Mouse (Mus musculus) liver, embryonic 16.5 days (tissue): ENCODE measurements around the gene Tmprss11b. TPM values are rescaled to one million over a fixed set of nuclear protein-coding genes. Genes with fewer than 3 reads are reported as not detected.
"Not testable (repeated sequence)": the region's sequence is repeated elsewhere in the genome, so short reads cannot be mapped to it uniquely, and the experiment has no call there.

Experiments
- ATAC-seq: fragments of 200-750 bp; cut with Nextera tagmentation; 2 replicates; pipeline ENCODE4 v1.8.0; 2017; ENCODE audit warnings: low read depth, mild to moderate bottlenecking, moderate number of reproducible peaks, moderate library complexity
- H3K27ac ChIP-seq: fragments of 300-500 bp; sonication (generic); 2 replicates; pipeline ENCODE4 v1.5.1; 2014; ENCODE audit warnings: mild to moderate bottlenecking, low read length
- H3K27me3 ChIP-seq: fragments of 300-500 bp; sonication (generic); 2 replicates; pipeline ENCODE4 v1.6.1; 2014; ENCODE audit warnings: low read depth, low read length, mixed read lengths; ENCODE audit not compliant: control insufficient read depth, insufficient read depth
- H3K36me3 ChIP-seq: fragments of 300-500 bp; sonication (generic); 2 replicates; pipeline ENCODE4 v1.6.1; 2014; ENCODE audit warnings: mild to moderate bottlenecking; ENCODE audit not compliant: control insufficient read depth, insufficient read depth
- H3K4me1 ChIP-seq: fragments of 300-500 bp; sonication (generic); 2 replicates; pipeline ENCODE4 v1.6.1; 2014; ENCODE audit warnings: low read depth, low read length, mixed read lengths; ENCODE audit not compliant: control insufficient read depth
- H3K4me2 ChIP-seq: fragments of 300-500 bp; sonication (generic); 2 replicates; pipeline ENCODE4 v1.6.1; 2014; ENCODE audit warnings: low read depth, low read length, mixed read lengths
- H3K4me3 ChIP-seq: fragments of 300-500 bp; sonication (generic); 2 replicates; pipeline ENCODE4 v1.5.1; 2014; ENCODE audit warnings: low read depth, mild to moderate bottlenecking, low read length
- H3K9ac ChIP-seq: fragments of 300-500 bp; sonication (generic); 2 replicates; pipeline ENCODE4 v1.6.1; 2014; ENCODE audit warnings: low read depth, low read length
- H3K9me3 ChIP-seq: fragments of 300-500 bp; sonication (generic); replicated peaks from 2 replicates; pipeline ENCODE4 v1.6.1; 2016; ENCODE audit warnings: low read length; ENCODE audit not compliant: control insufficient read depth
- WGBS: fragments of 180-500 bp; shearing (Covaris S2); extraction: QIAGEN DNeasy Blood & Tissue Kit; methylation state at CpG from one replicate; pipeline ENCODE4 v1.1.7; 2014; ENCODE audit not compliant: insufficient replicate concordance; 5-methylcytosine and 5-hydroxymethylcytosine counted together
- polyA plus RNA-seq: library from polyadenylated mRNA; unstranded; fragments of >200 nt; fragmentation: Nextera tagmentation; extraction: Ambion mirVana; gene quantifications from 2 replicates; pipeline ENCODE4 v1.2.1, GENCODE M21; 2015

Gene Tmprss11b
- not detected in 2 replicates for polyA plus RNA-seq

DNA sequence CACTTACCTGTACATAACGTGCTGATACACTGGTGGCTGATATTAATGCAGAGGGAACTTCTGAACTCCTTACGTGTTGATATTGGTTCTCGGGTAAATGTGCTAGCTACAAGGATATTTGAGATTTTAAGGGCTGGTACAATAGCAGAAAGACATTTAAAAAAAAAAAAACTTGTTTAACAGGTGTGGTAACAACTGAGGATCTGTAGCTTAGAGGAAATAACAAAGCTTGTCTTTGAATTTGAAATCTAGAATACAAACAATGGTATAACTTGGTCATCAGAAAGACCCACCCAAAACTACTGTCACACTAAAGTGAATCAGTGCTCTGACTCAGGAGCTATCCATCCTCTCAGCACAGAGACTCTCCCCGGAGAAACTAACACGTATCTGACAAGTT is at the start of gene Tmprss11b:
TSS of gene Tmprss11b (minus strand) at position 101 of the 400 bp plus-strand sequence.
- 52% methylated on average over 5 of the region's 5 CpGs for whole genome bisulfite sequencing

DNA sequence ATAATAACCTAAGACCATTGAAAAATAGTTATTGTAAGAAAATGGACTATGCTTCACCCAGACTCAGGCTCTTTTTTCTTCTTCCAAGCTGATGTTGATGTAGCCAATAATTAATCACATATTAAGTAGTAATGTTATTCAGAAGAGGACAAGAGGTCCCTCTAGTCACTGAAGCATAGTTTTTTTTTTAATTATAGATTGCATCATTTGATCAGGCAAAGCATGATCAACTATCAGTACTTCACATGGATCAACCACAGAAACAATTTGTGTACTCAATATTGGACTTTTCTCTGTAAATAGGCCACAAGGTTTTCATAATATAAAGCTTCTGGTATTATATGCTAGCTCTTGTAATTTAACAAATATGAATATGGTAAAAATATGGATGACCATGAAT is 48.9 kb upstream of the Tmprss11b start:
- no peak overlapping the region for H3K27ac ChIP-seq
- no peak overlapping the region for H3K4me3 ChIP-seq
- H3K27me3 ChIP-seq, result no peaks in the 10 kb centered on the region
- H3K9me3 ChIP-seq, result no peaks in the 10 kb centered on the region
- no peak overlapping the region for H3K4me2 ChIP-seq
- no peak for ATAC-seq
- no peak overlapping the region for H3K9ac ChIP-seq
- H3K36me3 ChIP-seq, result no peaks in the 10 kb centered on the region
- no peaks in the 10 kb centered on the region for H3K4me1 ChIP-seq

More for the DNA sequence above, at the start of gene Tmprss11b:
- Histone ChIP-seq H3K27me3 (no peaks in the 10 kb centered on the region), H3K9ac (no peak within 1 kb of the TSS), H3K4me1 (no peaks in the 10 kb centered on the region), H3K27ac (no peak within 1 kb of the TSS), H3K9me3 (no peaks in the 10 kb centered on the region), H3K36me3 (no peaks in the 10 kb centered on the region), H3K4me2 (no peak within 1 kb of the TSS), H3K4me3 (no peak within 1 kb of the TSS)
- no peak for ATAC-seq

DNA sequence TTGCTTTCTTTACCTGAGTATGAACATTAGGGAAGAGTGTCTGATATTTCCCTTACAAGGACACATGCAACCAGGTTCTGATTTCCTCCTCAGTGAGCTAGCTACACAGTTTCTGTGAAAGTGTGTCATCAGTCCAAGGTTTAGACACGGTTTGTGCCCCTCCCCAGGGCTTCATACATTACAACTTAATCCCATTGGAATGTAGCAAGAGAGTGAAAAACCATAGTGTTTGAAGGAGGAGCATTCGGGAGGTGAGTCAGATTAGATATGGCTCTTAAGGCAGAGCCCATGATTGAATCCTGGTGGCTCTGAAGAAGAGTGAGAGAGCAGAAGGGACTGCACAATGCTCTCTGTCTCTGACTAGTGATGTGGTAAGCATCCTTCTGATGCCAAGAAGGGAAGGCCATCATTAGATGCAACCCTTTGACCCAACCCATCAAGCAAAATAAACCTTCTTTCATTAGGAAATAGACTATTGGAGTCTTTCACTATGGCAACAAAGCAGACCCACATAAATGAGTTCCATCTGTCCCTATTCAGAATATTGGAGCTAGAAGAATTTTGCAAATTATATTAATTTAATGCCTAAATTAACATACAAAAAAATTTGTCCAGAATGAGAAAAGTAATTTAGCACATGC is 46.8 kb upstream of the Tmprss11b start:
- Histone ChIP-seq H3K36me3 (no peaks in the 10 kb centered on the region), H3K9ac (no peak overlapping the region), H3K27ac (no peak overlapping the region), H3K4me1 (no peaks in the 10 kb centered on the region), H3K4me3 (no peak overlapping the region), H3K4me2 (no peak overlapping the region), H3K27me3 (no peaks in the 10 kb centered on the region), H3K9me3 (no peaks in the 10 kb centered on the region)
- no peak for ATAC-seq
- WGBS, result 41% methylated on average over 2 of the region's 2 CpGs

DNA sequence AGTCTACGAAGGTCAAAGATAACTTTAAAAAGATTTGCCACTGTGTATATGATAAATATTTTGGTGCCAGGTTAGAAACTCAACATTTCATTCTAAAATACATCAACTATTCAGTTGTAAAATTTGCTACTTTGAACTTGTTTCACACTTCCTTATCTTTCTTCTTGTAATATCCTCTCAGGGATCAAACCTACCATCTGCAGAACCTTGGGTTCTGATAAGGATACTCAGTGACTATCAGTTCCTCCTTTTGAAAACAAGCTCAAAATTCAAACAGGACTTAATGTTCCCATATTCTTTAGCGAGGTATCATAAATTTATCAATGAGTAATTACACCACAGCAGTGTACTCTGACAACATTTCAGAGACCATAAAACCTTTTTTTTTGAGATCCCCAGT is 38.8 kb upstream of the Tmprss11b start:
- Histone ChIP-seq H3K4me3 (no peak overlapping the region), H3K36me3 (no peaks in the 10 kb centered on the region), H3K27ac (no peak overlapping the region), H3K4me1 (no peaks in the 10 kb centered on the region), H3K9ac (no peak overlapping the region), H3K27me3 (no peaks in the 10 kb centered on the region), H3K9me3 (no peaks in the 10 kb centered on the region), H3K4me2 (no peak overlapping the region)
- no peak for ATAC-seq
- 33% methylated on average over 2 of the region's 2 CpGs for WGBS

DNA sequence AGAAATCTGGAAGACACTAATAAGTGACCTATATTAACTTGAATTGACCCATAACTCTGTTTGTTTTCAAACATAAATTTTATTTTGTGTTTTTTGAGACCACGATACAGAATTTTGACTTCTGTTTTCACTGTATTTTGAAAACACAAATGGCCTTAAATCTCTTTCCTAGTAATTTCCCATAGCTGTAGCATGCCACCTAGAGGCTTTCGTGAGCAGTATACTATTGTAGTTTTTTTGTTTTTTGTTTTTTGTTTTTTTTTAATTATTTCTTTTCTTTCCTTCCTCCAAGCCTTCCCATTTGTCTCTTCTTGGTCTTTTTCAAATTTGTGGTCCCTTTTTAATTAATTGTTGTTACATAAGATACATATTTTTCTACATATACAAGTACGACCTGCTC is 28.8 kb upstream of the Tmprss11b start:
- H3K4me2 ChIP-seq, result no peak overlapping the region
- no peak overlapping the region for H3K27ac ChIP-seq
- H3K9me3 ChIP-seq, result no peaks in the 10 kb centered on the region
- no peaks in the 10 kb centered on the region for H3K4me1 ChIP-seq
- ATAC-seq, result no peak
- H3K36me3 ChIP-seq, result no peaks in the 10 kb centered on the region
- 51% methylated on average over 3 of the region's 3 CpGs for WGBS
- H3K9ac ChIP-seq, result no peak overlapping the region
- H3K27me3 ChIP-seq, result no peaks in the 10 kb centered on the region
- H3K4me3 ChIP-seq, result no peak overlapping the region

DNA sequence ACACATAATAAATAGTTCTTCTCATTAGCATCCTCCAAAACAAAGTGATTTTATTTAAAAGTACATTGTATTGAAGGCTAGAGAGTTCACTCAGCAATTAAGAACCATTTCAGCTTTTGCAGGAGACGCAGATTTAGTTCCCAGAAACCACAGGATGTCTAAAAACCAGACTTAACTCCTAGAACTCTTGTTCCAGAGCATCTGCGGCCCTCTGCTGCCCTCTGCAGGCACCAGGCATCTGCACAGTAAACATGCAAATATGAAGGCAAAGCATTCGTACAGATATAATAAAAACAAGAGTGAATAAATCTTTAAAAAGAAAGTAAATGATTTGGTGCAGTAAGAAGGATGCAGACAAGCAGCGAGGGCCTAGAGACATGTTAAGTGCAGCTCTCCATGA is 8.5 kb upstream of the Tmprss11b start:
- Histone ChIP-seq H3K4me1 (no peaks in the 10 kb centered on the region), H3K4me2 (no peak overlapping the region), H3K9me3 (no peaks in the 10 kb centered on the region), H3K27me3 (no peaks in the 10 kb centered on the region), H3K9ac (no peak overlapping the region), H3K4me3 (no peak overlapping the region), H3K27ac (no peak overlapping the region), H3K36me3 (no peaks in the 10 kb centered on the region)
- no peak for ATAC-seq
- WGBS, result 34% methylated on average over 4 of the region's 4 CpGs

DNA sequence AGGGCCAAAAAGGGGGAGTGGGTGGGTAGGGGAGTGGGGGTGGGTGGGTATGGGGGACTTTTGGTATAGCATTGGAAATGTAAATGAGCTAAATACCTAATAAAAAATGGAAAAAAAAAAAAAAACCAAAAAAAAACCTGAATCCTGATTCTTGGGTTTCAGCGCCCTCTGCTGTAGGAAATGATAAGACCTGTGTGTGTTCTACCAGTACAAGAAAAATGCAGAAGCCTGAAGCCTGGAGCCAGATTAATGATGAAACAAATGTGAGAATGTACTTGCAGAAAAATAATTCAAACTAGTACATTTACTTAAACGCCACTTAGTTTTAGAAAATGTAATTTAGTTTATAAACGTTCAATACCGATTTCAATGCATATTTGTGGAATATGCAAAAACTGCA is 27.0 kb downstream of the Tmprss11b start:
- not testable (repeated sequence) for H3K36me3 ChIP-seq, H3K27ac ChIP-seq, H3K4me2 ChIP-seq, H3K9ac ChIP-seq, H3K4me3 ChIP-seq, ATAC-seq, H3K9me3 ChIP-seq, H3K4me1 ChIP-seq, H3K27me3 ChIP-seq
- 25% methylated on average over 4 of the region's 4 CpGs for WGBS

DNA sequence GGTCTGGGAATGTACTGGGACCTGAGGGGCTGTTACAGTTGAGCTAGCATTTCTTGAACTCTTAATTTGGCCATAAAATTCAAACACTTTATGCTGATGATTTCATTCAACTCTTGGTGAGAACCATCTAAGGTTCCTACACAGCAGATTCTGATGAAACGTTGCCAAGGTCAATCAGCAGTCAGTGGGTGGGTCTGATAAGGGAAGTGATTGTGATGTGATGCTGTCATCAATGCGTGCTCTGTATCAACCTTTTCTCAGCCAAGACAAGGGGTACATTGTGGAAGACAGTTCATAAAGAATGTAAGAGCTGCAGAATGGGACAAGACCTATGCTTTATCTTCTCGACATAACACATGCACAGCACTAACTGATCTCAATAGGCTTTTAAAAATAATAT is 35.4 kb downstream of the Tmprss11b start:
- 43% methylated on average over 3 of the region's 3 CpGs for WGBS
- H3K4me1 ChIP-seq, result no peaks in the 10 kb centered on the region
- no peak overlapping the region for H3K4me3 ChIP-seq
- ATAC-seq, result no peak
- no peak overlapping the region for H3K4me2 ChIP-seq
- no peak overlapping the region for H3K27ac ChIP-seq
- no peaks in the 10 kb centered on the region for H3K27me3 ChIP-seq
- H3K9ac ChIP-seq, result no peak overlapping the region
- no peaks in the 10 kb centered on the region for H3K36me3 ChIP-seq
- H3K9me3 ChIP-seq, result no peaks in the 10 kb centered on the region

DNA sequence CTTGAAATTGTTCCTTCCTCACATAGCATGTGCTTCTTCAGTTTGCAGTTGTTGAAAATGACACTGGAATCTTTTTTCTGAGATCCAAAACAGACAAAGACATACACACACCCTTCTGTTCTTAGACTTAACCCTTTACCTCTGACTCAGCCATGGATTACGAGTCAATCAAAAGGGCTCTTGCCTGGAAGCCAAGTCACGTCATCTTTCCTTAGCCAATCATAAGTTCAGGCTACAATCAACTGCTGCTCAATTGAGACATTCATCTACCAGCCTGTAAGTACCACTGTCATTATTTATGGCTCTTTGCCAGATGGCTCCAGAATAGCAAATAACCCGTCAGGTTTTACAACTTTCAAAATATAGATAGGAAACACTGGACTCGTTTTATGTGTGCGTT is 43.8 kb downstream of the Tmprss11b start, which contains the start of gene Tmprss11f:
TSS of gene Tmprss11f (minus strand) at position 101 of the 400 bp plus-strand sequence.
- no peak for ATAC-seq
- WGBS, result 54% methylated on average over 5 of the region's 5 CpGs

More for the DNA sequence above, 43.8 kb downstream of the Tmprss11b start, which contains the start of gene Tmprss11f:
- H3K36me3 ChIP-seq, result no peaks in the 10 kb centered on the region
- H3K4me2 ChIP-seq, result no peak within 1 kb of the TSS
- H3K4me3 ChIP-seq, result no peak within 1 kb of the TSS
- H3K4me1 ChIP-seq, result no peaks in the 10 kb centered on the region
- no peaks in the 10 kb centered on the region for H3K27me3 ChIP-seq
- no peaks in the 10 kb centered on the region for H3K9me3 ChIP-seq
- no peak within 1 kb of the TSS for H3K27ac ChIP-seq
- H3K9ac ChIP-seq, result no peak within 1 kb of the TSS
